Mouse (Mus musculus) ES-Bruce4 (cell line): ENCODE data around the gene Slc5a11. TPM values are rescaled to one million over a fixed set of nuclear protein-coding genes. Genes with fewer than 3 reads are reported as not detected.

Experiments used
- H3K27ac ChIP-seq: 2 replicates; pipeline ENCODE4 v1.5.1; 2012; ENCODE audit warnings: low read length, inconsistent platforms; ENCODE audit not compliant: insufficient read depth
- H3K27me3 ChIP-seq: 2 replicates; pipeline ENCODE4 v1.6.1; 2012; ENCODE audit warnings: mild to moderate bottlenecking, low read length, inconsistent platforms; ENCODE audit not compliant: control insufficient read depth, poor library complexity, insufficient read depth, severe bottlenecking
- H3K36me3 ChIP-seq: 2 replicates; pipeline ENCODE4 v1.6.1; 2012; ENCODE audit warnings: inconsistent platforms, mild to moderate bottlenecking, low read length, moderate library complexity; ENCODE audit not compliant: control insufficient read depth, poor library complexity, insufficient read depth, severe bottlenecking
- H3K4me1 ChIP-seq: one replicate; pipeline ENCODE4 v1.8.1; 2011; ENCODE audit warnings: low read length; ENCODE audit not compliant: control insufficient read depth, insufficient read depth
- H3K4me3 ChIP-seq: 2 replicates; pipeline ENCODE4 v1.5.1; 2011; ENCODE audit warnings: low read depth, mild to moderate bottlenecking, low read length
- H3K9ac ChIP-seq: 2 replicates; pipeline ENCODE4 v1.6.1; 2012; ENCODE audit warnings: low read depth, mild to moderate bottlenecking, inconsistent platforms; ENCODE audit not compliant: poor library complexity, severe bottlenecking
- H3K9me3 ChIP-seq: replicated peaks from 2 replicates; pipeline ENCODE4 v1.6.1; 2012; ENCODE audit warnings: mild to moderate bottlenecking, low read length, inconsistent platforms; ENCODE audit not compliant: control insufficient read depth, poor library complexity, insufficient read depth, severe bottlenecking
- CTCF ChIP-seq: IDR thresholded peaks from one replicate; pipeline ENCODE4 v1.8.1; 2011; ENCODE audit warnings: low read depth, low read length
- EP300 ChIP-seq: IDR thresholded peaks from 2 replicates; pipeline ENCODE4 v1.6.1; 2011; ENCODE audit warnings: low read depth, low read length; ENCODE audit not compliant: insufficient read depth
- POLR2A ChIP-seq: IDR thresholded peaks from one replicate; pipeline ENCODE4 v1.8.1; 2011; ENCODE audit warnings: low read length; ENCODE audit not compliant: insufficient read depth
- polyA plus RNA-seq: library from polyadenylated mRNA; stranded (reverse); fragments of >200 nt; gene quantifications from 2 replicates; pipeline ENCODE4 v1.2.4, GENCODE M21; 2011; ENCODE audit warnings: low read depth; ENCODE audit not compliant: missing spikeins, insufficient read depth, insufficient read length

The Slc5a11 gene
- polyA plus RNA-seq, 1 experiment, result 2.3 TPM

GRCm38 (mm10) chr7:123181787-123182701, 32.5 kb upstream of the Slc5a11 start:
- no peak overlapping the region for H3K9ac ChIP-seq
- no peak overlapping the region for H3K27ac ChIP-seq
- no peak overlapping the region for H3K4me3 ChIP-seq
- TF ChIP-seq CTCF, result no peak
- no peak for TF ChIP-seq POLR2A
- no peak for TF ChIP-seq EP300
- H3K27me3 ChIP-seq, result no peaks in the 10 kb centered on the region
- H3K9me3 ChIP-seq, result no peaks in the 10 kb centered on the region
- H3K36me3 ChIP-seq, result peaks cover 74% of the 10 kb centered on the region
- no peaks in the 10 kb centered on the region for H3K4me1 ChIP-seq

- H3K4me3 ChIP-seq, result no peak overlapping the region
- H3K36me3 ChIP-seq, result peaks cover 77% of the 10 kb centered on the region
- H3K9ac ChIP-seq, result no peak overlapping the region
- no peaks in the 10 kb centered on the region for H3K4me1 ChIP-seq
- no peak for TF ChIP-seq POLR2A
- no peak for TF ChIP-seq CTCF
- no peak for TF ChIP-seq EP300
- no peak overlapping the region for H3K27ac ChIP-seq
- H3K27me3 ChIP-seq, result no peaks in the 10 kb centered on the region
- H3K9me3 ChIP-seq, result no peaks in the 10 kb centered on the region
Measured at GRCm38 (mm10) chr7:123184891-123185290, 29.7 kb upstream of the Slc5a11 start.

- H3K9me3 ChIP-seq, result no peaks in the 10 kb centered on the region
- TF ChIP-seq EP300, result no peak
- no peak for TF ChIP-seq CTCF
- TF ChIP-seq POLR2A, result no peak
Measured at GRCm38 (mm10) chr7:123186463-123186862, 28.1 kb upstream of the Slc5a11 start.

GRCm38 (mm10) chr7:123187246-123187645, 27.3 kb upstream of the Slc5a11 start:
- no peak overlapping the region for H3K9ac ChIP-seq
- peaks cover 69% of the 10 kb centered on the region for H3K36me3 ChIP-seq
- H3K27ac ChIP-seq, result no peak overlapping the region
- no peak overlapping the region for H3K4me3 ChIP-seq
- no peaks in the 10 kb centered on the region for H3K27me3 ChIP-seq
- no peaks in the 10 kb centered on the region for H3K4me1 ChIP-seq
- no peak for TF ChIP-seq POLR2A
- TF ChIP-seq EP300, result no peak
- TF ChIP-seq CTCF, result no peak
- H3K9me3 ChIP-seq, result no peaks in the 10 kb centered on the region

More at GRCm38 (mm10) chr7:123186463-123186862, 28.1 kb upstream of the Slc5a11 start:
- Histone ChIP-seq H3K27ac (no peak overlapping the region), H3K36me3 (peaks cover 73% of the 10 kb centered on the region), H3K27me3 (no peaks in the 10 kb centered on the region), H3K4me1 (no peaks in the 10 kb centered on the region), H3K9ac (no peak overlapping the region), H3K4me3 (no peak overlapping the region)

- Histone ChIP-seq H3K4me1 (no peaks in the 10 kb centered on the region), H3K36me3 (peaks cover 70% of the 10 kb centered on the region), H3K9me3 (no peaks in the 10 kb centered on the region), H3K4me3 (no peak overlapping the region), H3K27me3 (no peaks in the 10 kb centered on the region), H3K9ac (no peak overlapping the region), H3K27ac (no peak overlapping the region)
- TF ChIP-seq POLR2A (no peak), EP300 (no peak), CTCF (no peak)
Measured at GRCm38 (mm10) chr7:123188462-123188861, 26.1 kb upstream of the Slc5a11 start.

GRCm38 (mm10) chr7:123189762-123190161, 24.8 kb upstream of the Slc5a11 start:
- Histone ChIP-seq H3K9ac (no peak overlapping the region), H3K9me3 (no peaks in the 10 kb centered on the region), H3K4me3 (no peak overlapping the region), H3K36me3 (peaks cover 58% of the 10 kb centered on the region), H3K27me3 (no peaks in the 10 kb centered on the region), H3K27ac (no peak overlapping the region), H3K4me1 (no peaks in the 10 kb centered on the region)
- TF ChIP-seq POLR2A (no peak), EP300 (no peak), CTCF (no peak)
